ENCODE assay signal across 27 mouse cellular contexts in the genomic region with DNA sequence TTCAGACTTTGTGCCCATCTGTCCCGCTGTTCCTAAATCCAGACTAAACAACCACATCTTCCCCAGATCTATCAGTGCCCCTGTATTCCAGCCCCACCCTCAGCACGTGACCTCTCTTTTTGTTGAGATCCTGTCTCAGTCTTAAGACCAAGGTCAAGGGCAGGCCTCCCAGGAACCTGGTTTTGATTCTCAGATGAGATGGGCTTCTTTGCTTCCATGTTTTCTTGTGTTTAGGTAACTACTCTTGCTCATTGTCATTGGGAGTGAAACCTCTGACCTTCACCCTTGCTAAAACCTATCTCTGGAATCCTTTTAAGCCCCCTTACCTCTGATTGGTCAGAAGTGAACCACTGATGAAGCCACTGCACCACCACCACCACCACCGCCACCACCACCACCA.
"Had no signal": no experiment of that assay in that cellular context is flagged by ENCODE, and none has a peak within 500 bp of the region (broad histone marks: within the 10 kb centered on the region; RNA-seq: fewer than 3 reads in every experiment).

No protein-coding gene starts in this region.

- H3K9me3 ChIP-seq: embryonic facial prominence, embryonic 13.5 days; embryonic facial prominence, embryonic 15.5 days had no signal

- H3K36me3 ChIP-seq: embryonic facial prominence, embryonic 10.5 days; embryonic facial prominence, embryonic 12.5 days; embryonic facial prominence, embryonic 13.5 days; embryonic facial prominence, embryonic 15.5 days; forebrain, embryonic 10.5 days; forebrain, embryonic 12.5 days; forebrain, embryonic 15.5 days; heart, embryonic 10.5 days had no signal

- H3K9ac ChIP-seq: embryonic facial prominence, embryonic 12.5 days; embryonic facial prominence, embryonic 13.5 days; embryonic facial prominence, embryonic 15.5 days; forebrain, embryonic 12.5 days; forebrain, embryonic 13.5 days; forebrain, embryonic 15.5 days; forebrain, postnatal 0 days had no signal

- H3K27me3 ChIP-seq: embryonic facial prominence, embryonic 12.5 days; embryonic facial prominence, embryonic 13.5 days; embryonic facial prominence, embryonic 15.5 days; forebrain, embryonic 12.5 days; forebrain, embryonic 13.5 days; forebrain, embryonic 15.5 days had no signal

- H3K4me3 ChIP-seq: embryonic facial prominence, embryonic 10.5 days; embryonic facial prominence, embryonic 12.5 days; embryonic facial prominence, embryonic 13.5 days; embryonic facial prominence, embryonic 15.5 days; erythroblast, embryonic 14.5 days; forebrain, embryonic 10.5 days; forebrain, embryonic 12.5 days; forebrain, embryonic 13.5 days; forebrain, embryonic 15.5 days; gastrocnemius, adult 2 months; heart, adult 2 months; heart, embryonic 10.5 days had no signal

- H3K4me1 ChIP-seq: embryonic facial prominence, embryonic 12.5 days; embryonic facial prominence, embryonic 13.5 days; embryonic facial prominence, embryonic 15.5 days had no signal

- H3K4me2 ChIP-seq: embryonic facial prominence, embryonic 12.5 days; embryonic facial prominence, embryonic 13.5 days; embryonic facial prominence, embryonic 15.5 days; forebrain, embryonic 12.5 days; forebrain, embryonic 13.5 days; forebrain, embryonic 15.5 days had no signal

- H3K27ac ChIP-seq: embryonic facial prominence, embryonic 10.5 days; embryonic facial prominence, embryonic 12.5 days; embryonic facial prominence, embryonic 13.5 days; embryonic facial prominence, embryonic 15.5 days; forebrain, embryonic 10.5 days; forebrain, embryonic 12.5 days; forebrain, embryonic 13.5 days; forebrain, embryonic 15.5 days; gastrocnemius, adult 2 months; heart, adult 2 months; heart, embryonic 10.5 days had no signal

- ATAC-seq: forebrain, embryonic 13.5 days; forebrain, embryonic 14.5 days; forebrain, embryonic 15.5 days; forebrain, embryonic 16.5 days; forebrain, postnatal 0 days had no signal

- DNase-seq: cerebellum, adult 9-11 months; cerebellum, postnatal 10 days; cerebellum, postnatal 14 days; cerebellum, postnatal 25 days; cerebellum, postnatal 36 days; embryo, embryonic 11 days; forebrain, postnatal 0 days; gastrocnemius, adult 2 months; gastrocnemius, postnatal 10 days; gastrocnemius, postnatal 14 days; gastrocnemius, postnatal 25 days; gastrocnemius, postnatal 36 days; heart, adult 11 months; heart, adult 18-20 months; heart, adult 2 months had no signal
